Mouse (Mus musculus) gastrocnemius, adult 2 months (tissue): ENCODE results near the gene Traf3ip2. TPM values are rescaled to one million over a fixed set of nuclear protein-coding genes. Genes with fewer than 3 reads are reported as not detected.
A peak's percentile ranks its signal among the peaks of the same experiment; 100 is the strongest.

Experiments
- DNase-seq: peaks from one replicate; pipeline ENCODE4 v3.0.0; 2022
- H3K27ac ChIP-seq: fragments of 200-600 bp; 2 replicates; pipeline ENCODE4 v1.8.1; 2022; ENCODE audit warnings: mild to moderate bottlenecking
- H3K4me3 ChIP-seq: fragments of 200-600 bp; 2 replicates; pipeline ENCODE4 v1.8.1; 2022; ENCODE audit warnings: mild to moderate bottlenecking, moderate library complexity
- CTCF ChIP-seq: fragments of 200-600 bp; IDR thresholded peaks from 2 replicates; pipeline ENCODE4 v1.8.1; 2022; ENCODE audit warnings: antibody characterized with exemption, mild to moderate bottlenecking, moderate library complexity
- intact Hi-C: fragments of 180-260 bp; cut with DNase I; formaldehyde crosslinking; loops from one replicate; pipeline ENCODE4 v1.15.1; 2025
- total RNA-seq, 2 experiments: library from RNA; stranded (reverse); gene quantifications; 2 replicates each; pipeline ENCODE4 v1.2.3; 2021

Traf3ip2 gene
- total RNA-seq, 2 experiments from 2014 or later, result 5.5 to 9.0 TPM

DNA sequence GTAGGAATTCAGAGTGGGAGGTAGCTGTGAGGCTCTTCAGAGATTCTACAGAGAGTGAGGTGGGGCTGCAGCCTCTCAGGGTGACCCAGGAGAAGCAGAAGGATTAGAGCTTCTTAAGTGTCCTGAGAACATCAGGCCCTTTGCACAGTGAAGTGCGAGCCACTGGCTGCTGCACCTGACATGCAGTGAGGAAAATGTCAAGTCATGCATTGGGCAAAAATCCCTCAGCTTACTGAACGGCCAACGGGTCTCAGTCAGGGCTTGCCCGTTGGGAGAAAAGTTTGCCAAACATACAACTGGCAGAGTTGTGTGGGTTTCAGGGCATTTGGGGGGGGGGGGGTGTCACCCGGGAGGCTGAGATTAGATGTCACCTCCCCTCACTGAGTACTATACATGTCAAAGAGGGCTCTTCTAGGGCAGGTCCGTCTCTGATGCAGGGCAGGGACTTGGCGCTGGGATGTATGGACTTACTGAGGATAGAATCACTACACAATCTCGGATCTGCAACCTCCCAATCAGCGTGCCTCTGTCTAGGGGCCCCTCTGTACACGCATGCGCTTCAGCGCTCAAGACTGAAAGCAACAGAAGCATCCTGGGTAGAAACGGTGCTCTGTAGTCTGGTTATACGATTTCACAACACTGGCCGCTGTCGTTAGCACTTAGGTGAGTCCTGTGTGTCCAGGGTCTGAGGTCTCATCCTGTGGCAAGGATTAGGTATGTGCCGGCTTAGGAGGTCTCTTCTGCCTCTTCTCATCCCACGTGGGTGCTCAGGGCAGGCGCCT, 22.8 kb upstream of the Traf3ip2 start:
- intact Hi-C loops, result no loop called here
- TF ChIP-seq CTCF, result no peak
- 0 out of 2 replicates have a peak overlapping the region, but pooled peaks have one; percentile 13 for H3K4me3 ChIP-seq
- peak; percentile 42 for DNase-seq
- H3K27ac ChIP-seq, result peak overlapping the region; percentile 51; the same call in 1 of the 2 replicates

DNA sequence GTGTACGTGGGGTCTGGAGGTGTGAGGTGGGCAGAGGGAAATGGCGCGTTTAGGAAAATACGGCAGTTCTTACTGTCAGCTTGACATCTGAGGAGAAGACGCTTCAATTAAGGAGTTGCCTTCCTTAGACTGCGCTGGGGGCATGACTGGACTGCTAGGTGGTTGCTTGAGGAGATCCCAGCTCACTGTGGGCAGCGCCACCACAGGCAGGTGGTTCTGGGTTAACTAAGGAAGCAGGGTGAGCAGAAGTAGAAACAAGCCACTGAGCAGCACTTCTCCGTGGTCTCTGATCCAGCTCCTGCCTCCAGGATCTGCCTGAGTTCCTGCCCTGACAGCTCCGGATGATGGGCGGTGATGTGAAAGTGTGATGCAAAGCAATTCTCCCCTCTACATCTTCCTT, 22.1 kb upstream of the Traf3ip2 start:
- Histone ChIP-seq H3K27ac (no peak overlapping the region), H3K4me3 (no peak overlapping the region)
- intact Hi-C loops, result no loop called here
- DNase-seq, result no peak
- TF ChIP-seq CTCF, result no peak

DNA sequence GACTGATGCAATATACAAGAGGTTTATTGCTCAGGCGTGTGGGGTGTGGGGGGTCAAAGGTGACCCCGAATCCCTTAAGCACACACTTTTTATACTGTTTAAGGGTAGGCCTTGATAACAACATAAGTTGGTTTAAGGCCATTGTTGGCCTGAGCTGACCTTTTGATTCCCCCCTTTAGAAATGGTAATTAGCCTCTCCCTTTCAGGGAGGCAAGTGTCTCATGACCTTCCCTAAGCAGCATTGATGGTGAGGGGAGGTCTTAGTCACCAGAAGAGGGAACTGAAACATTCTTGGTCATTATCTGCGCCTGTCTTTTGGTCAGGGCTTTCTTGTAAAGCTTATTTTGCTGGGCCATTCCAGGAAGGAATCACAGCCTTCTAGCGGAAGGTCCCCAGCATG, 20.2 kb upstream of the Traf3ip2 start:
- no peak for DNase-seq
- no peak overlapping the region for H3K27ac ChIP-seq
- no peak for TF ChIP-seq CTCF
- no peak overlapping the region for H3K4me3 ChIP-seq
- intact Hi-C loops, result no loop called here

DNA sequence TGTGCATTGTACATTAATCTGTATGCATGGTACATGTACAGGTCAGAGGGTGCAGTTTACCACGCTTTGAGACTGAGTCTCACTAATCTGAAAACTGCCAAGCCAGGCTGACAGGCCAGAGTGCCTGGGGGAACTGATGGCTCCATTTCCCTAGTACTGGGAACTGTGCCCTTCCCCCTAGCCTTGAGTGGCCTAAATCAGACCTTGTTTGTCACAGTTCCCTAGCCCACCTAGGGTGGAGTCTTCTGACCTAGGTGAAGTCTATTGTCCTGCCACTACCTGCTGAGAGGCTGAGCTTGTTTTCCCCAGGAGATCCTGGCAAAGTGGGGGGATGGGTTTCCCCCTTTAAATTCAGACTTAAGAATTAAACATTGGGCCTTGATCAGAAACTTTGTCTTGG, 18.0 kb upstream of the Traf3ip2 start:
- no peak for DNase-seq
- TF ChIP-seq CTCF, result no peak
- intact Hi-C loops, result no loop called here
- no peak overlapping the region for H3K27ac ChIP-seq
- H3K4me3 ChIP-seq, result no peak overlapping the region

DNA sequence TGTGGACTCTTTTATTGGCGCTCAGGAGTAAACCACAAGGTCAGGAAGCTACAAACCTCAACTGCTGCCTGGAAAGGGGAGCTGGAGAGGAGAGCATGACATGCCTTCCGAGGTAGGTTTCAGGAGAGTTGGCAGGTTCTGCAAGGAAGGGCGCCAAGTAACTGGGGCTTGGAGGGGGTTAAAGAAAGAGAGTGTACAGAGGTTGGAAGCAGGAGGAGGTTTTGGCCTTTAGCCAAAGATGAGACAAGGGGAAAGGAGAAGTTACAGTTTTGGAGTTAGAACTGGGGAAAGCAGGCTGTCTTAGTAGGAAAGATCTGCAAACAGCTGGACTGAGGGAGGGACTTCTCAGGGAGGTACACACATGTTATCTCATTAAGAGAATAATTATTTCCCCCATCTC, 16.9 kb upstream of the Traf3ip2 start:
- Histone ChIP-seq H3K4me3 (no peak overlapping the region), H3K27ac (no peak overlapping the region)
- no peak for DNase-seq
- intact Hi-C loops, result no loop called here
- no peak for TF ChIP-seq CTCF

DNA sequence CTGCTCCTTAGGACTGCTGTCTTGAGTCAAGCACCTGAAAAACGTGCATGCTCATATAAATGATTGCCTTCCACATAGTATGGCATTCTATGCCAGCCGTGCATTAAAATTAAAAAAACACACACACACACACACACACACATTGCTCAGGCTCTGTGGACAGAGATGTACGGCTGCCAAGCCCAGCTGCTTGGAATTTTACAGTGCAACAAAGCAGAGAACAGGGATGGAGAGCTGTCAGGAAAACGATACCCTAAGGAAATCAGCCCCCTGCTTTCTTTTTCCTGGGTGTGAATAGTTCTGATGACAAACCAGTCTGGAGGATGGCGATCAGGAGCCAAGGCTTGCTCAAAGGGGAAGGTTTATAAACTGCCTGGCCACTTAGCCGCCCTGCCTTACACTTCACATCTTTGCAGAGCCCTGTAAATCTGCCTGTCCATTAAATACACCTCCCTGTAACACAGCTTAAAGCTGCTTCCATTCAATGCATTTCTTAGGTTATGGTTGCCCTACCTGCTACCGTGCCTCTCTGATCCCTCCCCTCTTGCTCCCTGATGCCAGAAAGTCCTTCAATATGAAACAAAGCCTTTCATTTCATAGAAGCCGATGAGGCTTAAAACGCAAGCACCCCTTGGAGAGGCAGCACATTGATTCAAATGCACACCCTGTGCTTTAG, 15.5 kb upstream of the Traf3ip2 start:
- intact Hi-C loops, result no loop called here
- DNase-seq, result no peak

DNA sequence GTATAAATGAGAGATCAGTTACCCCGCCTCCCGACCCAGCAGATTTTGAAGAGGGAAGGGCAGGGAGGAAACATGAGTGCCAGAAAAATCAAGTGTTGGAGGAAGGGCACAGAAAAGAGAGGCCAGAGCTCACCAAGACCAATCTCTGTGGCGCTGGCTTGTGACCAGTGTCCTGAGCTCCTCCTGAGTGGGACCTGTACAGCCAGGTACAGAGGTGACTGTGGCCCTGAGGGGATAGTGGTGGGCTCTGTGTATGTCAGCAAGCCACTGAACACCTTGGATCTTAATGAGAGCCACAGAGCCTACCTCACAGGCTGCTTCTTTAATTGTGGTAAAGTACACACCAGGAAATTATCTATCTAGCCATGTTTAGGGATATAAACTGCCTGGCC, 14.9 kb upstream of the Traf3ip2 start:
- no peak overlapping the region for H3K27ac ChIP-seq
- DNase-seq, result no peak
- TF ChIP-seq CTCF, result no peak
- intact Hi-C loops, result no loop called here
- H3K4me3 ChIP-seq, result no peak overlapping the region

More for the DNA sequence above, 15.5 kb upstream of the Traf3ip2 start:
- Histone ChIP-seq H3K4me3 (no peak overlapping the region), H3K27ac (no peak overlapping the region)
- TF ChIP-seq CTCF, result no peak

DNA sequence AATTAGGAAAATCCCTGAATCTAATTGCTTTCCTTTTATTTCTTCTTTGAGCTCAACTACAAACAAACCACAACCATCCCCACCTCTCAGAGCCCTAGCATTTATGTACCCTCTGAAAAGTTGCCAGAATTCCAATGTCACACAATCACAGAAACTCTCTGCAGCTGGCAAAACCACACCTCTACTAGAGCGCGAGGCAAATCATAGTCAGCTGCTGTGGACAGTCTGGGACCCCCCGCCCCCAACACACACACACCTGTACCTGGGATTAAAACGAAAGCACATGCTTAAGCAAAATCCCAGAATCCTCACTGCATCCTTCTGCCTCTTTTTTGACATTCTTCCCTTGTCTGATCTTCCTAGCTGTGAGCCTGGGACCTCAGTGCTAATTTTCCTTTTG, 13.1 kb upstream of the Traf3ip2 start:
- H3K4me3 ChIP-seq, result no peak overlapping the region
- intact Hi-C loops, result no loop called here
- TF ChIP-seq CTCF, result no peak
- no peak for DNase-seq
- no peak overlapping the region for H3K27ac ChIP-seq

DNA sequence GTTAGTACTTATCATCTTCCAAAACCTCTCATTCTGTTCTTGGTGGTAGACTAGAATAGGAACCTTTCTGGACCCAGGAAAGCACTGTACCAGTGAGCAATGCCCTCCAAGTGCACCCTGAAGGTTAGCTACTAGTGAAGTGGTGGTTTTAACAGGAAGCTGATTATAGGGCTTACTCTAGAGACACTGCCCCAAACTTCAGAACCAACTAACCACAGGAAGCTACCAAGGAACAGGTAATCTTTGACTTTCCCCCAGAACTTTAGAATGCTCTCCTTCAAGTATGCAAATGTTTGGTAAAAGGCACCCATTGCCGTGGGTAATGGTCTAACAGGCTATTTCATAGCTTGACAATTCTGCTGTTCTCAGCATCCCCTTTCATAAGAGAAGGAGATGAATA, 12.6 kb upstream of the Traf3ip2 start:
- no peak for DNase-seq
- TF ChIP-seq CTCF, result no peak
- H3K4me3 ChIP-seq, result no peak overlapping the region
- H3K27ac ChIP-seq, result no peak overlapping the region
- intact Hi-C loops, result no loop called here

DNA sequence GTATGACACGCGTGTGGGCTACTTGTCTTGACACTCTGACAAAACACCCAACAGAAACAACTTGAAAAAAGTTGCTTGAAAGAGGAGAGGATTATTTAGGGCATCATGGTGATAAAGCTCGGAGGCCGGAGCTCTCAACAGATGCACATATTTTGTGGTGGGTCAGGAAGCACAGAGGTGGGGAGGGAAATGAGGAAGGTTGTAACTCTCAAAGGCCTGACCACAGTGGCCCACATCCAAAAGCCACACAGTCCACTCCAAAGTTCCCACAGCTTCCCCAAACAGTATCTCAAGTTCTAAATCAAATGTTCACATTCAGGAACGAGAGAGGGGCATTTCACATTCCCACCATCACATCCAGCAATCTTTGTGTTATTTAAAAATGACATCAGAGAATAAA, 11.7 kb upstream of the Traf3ip2 start:
- intact Hi-C loops, result no loop called here
- TF ChIP-seq CTCF, result no peak
- no peak for DNase-seq
- Histone ChIP-seq H3K4me3 (no peak overlapping the region), H3K27ac (no peak overlapping the region)

DNA sequence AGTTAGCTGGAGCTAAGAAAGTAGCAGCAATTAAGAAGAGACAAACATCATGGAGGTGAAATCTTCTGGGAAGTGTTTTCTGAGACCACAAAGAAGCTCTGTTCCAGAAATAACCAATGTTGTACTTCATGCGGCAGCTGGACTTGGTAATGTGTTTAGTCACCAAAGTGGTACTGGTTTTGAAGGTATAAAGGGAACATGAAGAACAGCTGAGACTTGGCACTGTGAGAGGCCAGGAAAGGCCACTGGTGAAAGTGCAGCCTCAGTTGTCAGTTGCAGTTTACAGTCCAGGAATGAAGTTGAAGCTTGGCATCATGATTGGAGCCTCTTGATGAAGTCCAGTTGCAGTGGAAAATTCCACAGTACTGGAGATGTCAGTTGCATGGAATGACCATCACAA, 6.3 kb upstream of the Traf3ip2 start:
- H3K27ac ChIP-seq, result no peak overlapping the region
- no peak for DNase-seq
- no peak overlapping the region for H3K4me3 ChIP-seq
- TF ChIP-seq CTCF, result no peak
- intact Hi-C loops, result no loop called here

DNA sequence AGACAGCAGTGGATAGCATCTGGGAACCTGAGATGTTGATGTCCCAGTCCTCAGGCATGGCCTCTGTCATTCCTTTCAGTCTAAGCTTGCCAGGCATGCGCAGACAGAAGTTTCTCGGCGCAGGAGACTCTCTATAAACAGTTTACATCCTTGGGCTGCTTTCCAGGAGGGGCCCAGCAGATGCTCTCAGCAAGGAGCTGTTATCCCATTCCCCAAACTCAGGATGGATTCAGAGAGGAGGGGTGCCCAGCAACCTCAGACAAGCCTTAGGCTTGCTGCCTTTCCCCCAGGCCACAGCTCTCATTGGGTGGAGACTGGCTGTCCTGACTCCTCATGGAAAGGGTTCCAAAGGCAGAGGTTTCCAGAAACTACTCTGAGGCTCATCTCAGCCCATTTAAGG, 1.5 kb upstream of the Traf3ip2 start:
- peak overlapping the region; percentile 96 for H3K27ac ChIP-seq
- H3K4me3 ChIP-seq, result peak overlapping the region; percentile 90
- peak; percentile 46 for DNase-seq
- no peak for TF ChIP-seq CTCF
- intact Hi-C loops, result loop anchor here (1.0 kb wide), 1 partner anchor 51 kb away; no protein-coding TSS in a partner anchor

DNA sequence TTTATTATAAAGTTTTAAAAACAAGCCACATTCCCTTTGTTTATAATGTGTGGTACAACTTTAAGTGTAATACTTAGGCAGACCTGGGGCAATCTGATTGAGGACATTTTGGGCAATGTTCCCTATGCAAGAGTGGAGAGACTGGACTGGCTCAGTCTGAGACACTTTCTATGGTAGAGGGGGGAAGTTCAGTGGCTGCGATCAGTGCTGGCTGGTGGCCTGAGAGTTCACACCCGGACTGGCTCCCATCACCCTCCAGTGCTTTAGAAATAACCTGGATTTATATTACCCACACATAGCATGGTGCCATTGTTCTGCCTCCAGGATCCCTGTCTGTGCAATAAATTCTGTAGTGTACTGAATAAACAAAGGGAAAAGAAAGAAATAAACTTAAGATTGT, 603 bp upstream of the Traf3ip2 start:
- Histone ChIP-seq H3K27ac (peak overlapping the region; percentile 96), H3K4me3 (peak overlapping the region; percentile 90)
- TF ChIP-seq CTCF, result no peak
- intact Hi-C loops, result no loop called here
- no peak for DNase-seq
